Mouse (Mus musculus) urinary bladder, adult 2 months (tissue): ENCODE data around the gene Tmem138. TPM values are rescaled to one million over a fixed set of nuclear protein-coding genes. Genes with fewer than 3 reads are reported as not detected.

ENCODE experiments used
- polyA plus RNA-seq: library from polyadenylated mRNA; depleted of rRNA; stranded (reverse); fragments of >200 nt; gene quantifications from 2 replicates; pipeline ENCODE4 v1.2.3, GENCODE M21; 2012; rRNA removed

Gene Tmem138
- polyA plus RNA-seq, 1 experiment, result 19.2 TPM

Other genes starting within 250 kb of the Tmem138 start
- 1.2 TPM in 2 replicates for gene Syt7, start 188.3 kb downstream of the Tmem138 start, polyA plus RNA-seq
- gene Lrrc10b, start 119.9 kb downstream of the Tmem138 start, polyA plus RNA-seq, result 2.9 and 3.3 TPM in 2 replicates
- gene Ppp1r32, start 94.4 kb downstream of the Tmem138 start, polyA plus RNA-seq, result 0.26 and 0.44 TPM in 2 replicates
- 61.3 and 68.7 TPM in 2 replicates for gene Cpsf7, start 52.1 kb downstream of the Tmem138 start, polyA plus RNA-seq
- 50.8 and 52.0 TPM in 2 replicates for gene Sdhaf2, start 51.2 kb downstream of the Tmem138 start, polyA plus RNA-seq
- gene Tmem216, start 21.1 kb downstream of the Tmem138 start, polyA plus RNA-seq, result 25.0 and 35.7 TPM in 2 replicates
- gene Cyb561a3, start 190 bp downstream of the Tmem138 start, polyA plus RNA-seq, result 30.8 and 35.8 TPM in 2 replicates
- gene Ddb1, start 28.0 kb upstream of the Tmem138 start, polyA plus RNA-seq, result 149 and 160 TPM in 2 replicates
- 11.1 and 11.9 TPM in 2 replicates for gene Tkfc, start 28.3 kb upstream of the Tmem138 start, polyA plus RNA-seq
- 0.07 and 0.12 TPM in 2 replicates for gene Vwce, start 56.9 kb upstream of the Tmem138 start, polyA plus RNA-seq
- gene Pga5, start 100.7 kb upstream of the Tmem138 start, polyA plus RNA-seq, result 0.08 TPM in 1 of 2 replicates, not detected in the other
- gene Vps37c, start 111.4 kb upstream of the Tmem138 start, polyA plus RNA-seq, result 14.5 and 17.5 TPM in 2 replicates
- 0.50 and 0.65 TPM in 2 replicates for gene Cd5, start 161.6 kb upstream of the Tmem138 start, polyA plus RNA-seq